Mouse (Mus musculus) midbrain, embryonic 10.5 days (tissue): ENCODE results near the gene Tusc2. TPM values are rescaled to one million over a fixed set of nuclear protein-coding genes. Genes with fewer than 3 reads are reported as not detected.
A peak's percentile ranks its signal among the peaks of the same experiment; 100 is the strongest.
"Not testable (repeated sequence)": the region's sequence is repeated elsewhere in the genome, so short reads cannot be mapped to it uniquely, and the experiment has no call there.

Experiments used
- DNase-seq: peaks from one replicate; pipeline ENCODE4 v3.0.0-alpha.2; 2017; ENCODE audit warnings: low spot score
- H3K27ac ChIP-seq: fragments of 300-500 bp; sonication (generic); replicated peaks from 2 replicates; pipeline ENCODE4 v1.5.1; 2016; ENCODE audit warnings: mild to moderate bottlenecking
- H3K27me3 ChIP-seq: fragments of 300-500 bp; sonication (generic); 2 replicates; pipeline ENCODE4 v1.6.1; 2016; ENCODE audit warnings: low read depth, mild to moderate bottlenecking; ENCODE audit not compliant: poor library complexity, severe bottlenecking
- H3K36me3 ChIP-seq: fragments of 300-500 bp; sonication (generic); 2 replicates; pipeline ENCODE4 v1.6.1; 2016; ENCODE audit warnings: mild to moderate bottlenecking, moderate library complexity
- H3K4me1 ChIP-seq: fragments of 300-500 bp; sonication (generic); 2 replicates; pipeline ENCODE4 v1.6.1; 2016
- H3K4me3 ChIP-seq: fragments of 300-500 bp; sonication (generic); 2 replicates; pipeline ENCODE4 v1.5.1; 2016; ENCODE audit warnings: mild to moderate bottlenecking, moderate library complexity
- H3K9me3 ChIP-seq: fragments of 300-500 bp; sonication (generic); replicated peaks from 2 replicates; pipeline ENCODE4 v1.6.1; 2016; ENCODE audit warnings: mild to moderate bottlenecking
- WGBS: fragments of 180-500 bp; shearing (Covaris S2); methylation state at CpG from one replicate; pipeline ENCODE4 v1.1.7; 2016; 5-methylcytosine and 5-hydroxymethylcytosine counted together
- polyA plus RNA-seq: library from polyadenylated mRNA; unstranded; fragments of >200 nt; fragmentation: Nextera tagmentation; extraction: Ambion mirVana; gene quantifications from 2 replicates; pipeline ENCODE4 v1.2.1, GENCODE M21; 2016

Tusc2 gene
- polyA plus RNA-seq, 1 experiment from 2014 or later = 79.2 TPM

GRCm38 (mm10) chr9:107565556-107565955 is 2.5 kb downstream of the Tusc2 start:
- Histone ChIP-seq H3K36me3 (peaks cover 52% of the 10 kb centered on the region), H3K4me1 (peaks cover 73% of the 10 kb centered on the region), H3K4me3 (peak overlapping the region; percentile 95; the same call in 1 of the 2 replicates)
- DNase-seq, H3K27ac ChIP-seq, H3K9me3 ChIP-seq, H3K27me3 ChIP-seq: not testable (repeated sequence)
- WGBS = 52% methylated on average over 5 of the region's 5 CpGs

- 61% methylated on average over 15 of the region's 15 CpGs for WGBS
- no peak overlapping the region for H3K27ac ChIP-seq
- no peaks in the 10 kb centered on the region for H3K9me3 ChIP-seq
- H3K4me1 ChIP-seq = peaks cover 79% of the 10 kb centered on the region
- H3K4me3 ChIP-seq = peak overlapping the region; percentile 95; the same call in 1 of the 2 replicates
- DNase-seq = peak; percentile 81
- peaks cover 52% of the 10 kb centered on the region for H3K36me3 ChIP-seq
- no peaks in the 10 kb centered on the region for H3K27me3 ChIP-seq
Measured at GRCm38 (mm10) chr9:107566041-107566709, 3.1 kb downstream of the Tusc2 start.

- peaks cover 52% of the 10 kb centered on the region for H3K36me3 ChIP-seq
- H3K4me1 ChIP-seq = peaks cover 85% of the 10 kb centered on the region
- no peaks in the 10 kb centered on the region for H3K27me3 ChIP-seq
- 59% methylated on average over 3 of the region's 3 CpGs for WGBS
- no peaks in the 10 kb centered on the region for H3K9me3 ChIP-seq
- H3K27ac ChIP-seq = 0 out of 2 replicates have a peak overlapping the region, but pooled peaks have one; percentile 98
- DNase-seq = no peak
- peak overlapping the region; percentile 89; the same call in 1 of the 2 replicates for H3K4me3 ChIP-seq
Measured at GRCm38 (mm10) chr9:107566855-107567254, 3.8 kb downstream of the Tusc2 start.

- H3K4me1 ChIP-seq = peaks cover 84% of the 10 kb centered on the region
- WGBS = 3% methylated on average over 18 of the region's 18 CpGs
- DNase-seq = peak; percentile 31
- peaks cover 54% of the 10 kb centered on the region for H3K36me3 ChIP-seq
- H3K27ac ChIP-seq = peak within 1 kb of the TSS; percentile 98
- no peaks in the 10 kb centered on the region for H3K9me3 ChIP-seq
- no peaks in the 10 kb centered on the region for H3K27me3 ChIP-seq
- peak within 1 kb of the TSS; percentile 89 for H3K4me3 ChIP-seq
Measured at GRCm38 (mm10) chr9:107567702-107568319, 4.8 kb downstream of the Tusc2 start, which contains the start of gene Hyal2. Gene Hyal2, plus strand, starts transcription at chr9:107567945.

GRCm38 (mm10) chr9:107568331-107569261 is 5.5 kb downstream of the Tusc2 start:
- DNase-seq = peak; percentile 90
- Histone ChIP-seq H3K9me3 (0 out of 2 replicates have a peak, but pooled peaks cover 4% of the 10 kb centered on the region), H3K4me1 (peaks cover 76% of the 10 kb centered on the region), H3K36me3 (peaks cover 62% of the 10 kb centered on the region), H3K27me3 (no peaks in the 10 kb centered on the region), H3K4me3 (peak overlapping the region; percentile 89), H3K27ac (peak overlapping the region; percentile 98)
- WGBS = under 1% methylated on average over 41 of the region's 41 CpGs

- WGBS = 1% methylated on average over 23 of the region's 23 CpGs
- H3K36me3 ChIP-seq = peaks cover 64% of the 10 kb centered on the region
- H3K27me3 ChIP-seq = no peaks in the 10 kb centered on the region
- H3K9me3 ChIP-seq = 0 out of 2 replicates have a peak, but pooled peaks cover 6% of the 10 kb centered on the region
- H3K4me1 ChIP-seq = peaks cover 69% of the 10 kb centered on the region
- peak overlapping the region; percentile 98 for H3K27ac ChIP-seq
- DNase-seq = no peak
- H3K4me3 ChIP-seq = peak overlapping the region; percentile 89
Measured at GRCm38 (mm10) chr9:107569270-107569669, 6.2 kb downstream of the Tusc2 start.

GRCm38 (mm10) chr9:107570016-107570415 is 7.0 kb downstream of the Tusc2 start:
- 57% methylated on average over 13 of the region's 13 CpGs for WGBS

GRCm38 (mm10) chr9:107570845-107571244 is 7.8 kb downstream of the Tusc2 start:
- Histone ChIP-seq H3K36me3 (peaks cover 58% of the 10 kb centered on the region), H3K9me3 (0 out of 2 replicates have a peak, but pooled peaks cover 6% of the 10 kb centered on the region), H3K4me1 (peaks cover 59% of the 10 kb centered on the region), H3K4me3 (peak overlapping the region; percentile 89), H3K27me3 (no peaks in the 10 kb centered on the region), H3K27ac (peak overlapping the region; percentile 98; the same call in 1 of the 2 replicates)
- 94% methylated on average over 21 of the region's 21 CpGs for WGBS
- no peak for DNase-seq

More at GRCm38 (mm10) chr9:107570016-107570415, 7.0 kb downstream of the Tusc2 start:
- Histone ChIP-seq H3K4me1 (peaks cover 62% of the 10 kb centered on the region), H3K27ac (peak overlapping the region; percentile 98), H3K36me3 (peaks cover 64% of the 10 kb centered on the region), H3K27me3 (no peaks in the 10 kb centered on the region), H3K4me3 (peak overlapping the region; percentile 89), H3K9me3 (0 out of 2 replicates have a peak, but pooled peaks cover 6% of the 10 kb centered on the region)
- DNase-seq = no peak

GRCm38 (mm10) chr9:107571534-107572326 is 8.7 kb downstream of the Tusc2 start:
- Histone ChIP-seq H3K36me3 (peaks cover 51% of the 10 kb centered on the region), H3K4me1 (peaks cover 59% of the 10 kb centered on the region), H3K27me3 (no peaks in the 10 kb centered on the region), H3K9me3 (0 out of 2 replicates have a peak, but pooled peaks cover 6% of the 10 kb centered on the region), H3K4me3 (peak overlapping the region; percentile 89), H3K27ac (no peak overlapping the region)
- 95% methylated on average over 22 of the region's 22 CpGs for WGBS
- DNase-seq = no peak

GRCm38 (mm10) chr9:107572327-107572662 is 9.2 kb downstream of the Tusc2 start:
- Histone ChIP-seq H3K9me3 (0 out of 2 replicates have a peak, but pooled peaks cover 6% of the 10 kb centered on the region), H3K4me1 (peaks cover 59% of the 10 kb centered on the region), H3K4me3 (peak overlapping the region; percentile 11)

GRCm38 (mm10) chr9:107573774-107574173 is 10.7 kb downstream of the Tusc2 start:
- not testable (repeated sequence) for H3K27ac ChIP-seq, H3K4me3 ChIP-seq, DNase-seq, H3K9me3 ChIP-seq, H3K27me3 ChIP-seq
- WGBS = 75% methylated on average over 6 of the region's 6 CpGs
- H3K4me1 ChIP-seq = peaks cover 59% of the 10 kb centered on the region
- H3K36me3 ChIP-seq = peaks cover 52% of the 10 kb centered on the region

More at GRCm38 (mm10) chr9:107572327-107572662, 9.2 kb downstream of the Tusc2 start:
- Histone ChIP-seq H3K36me3 (peaks cover 51% of the 10 kb centered on the region), H3K27me3 (no peaks in the 10 kb centered on the region), H3K27ac (no peak overlapping the region)
- no peak for DNase-seq
- WGBS = 95% methylated on average over 2 of the region's 2 CpGs
